30 mouse cellular contexts compared by ENCODE assay signal in genomic region chr11:67532728-67533127, GRCm38 (mm10).
DNase-seq lines count a peak whose midpoint lies in the region; ATAC-seq and TF ChIP-seq lines count a peak whose summit lies in the region.
"Had no signal": no experiment of that assay in that cellular context is flagged by ENCODE, and none has a peak within 500 bp of the region (broad histone marks: within the 10 kb centered on the region; RNA-seq: fewer than 3 reads in every experiment).

No protein-coding gene starts in this region.

- H3K79me2 ChIP-seq in heart, adult 2 months (replicated peaks; ENCODE audit: control insufficient read depth, insufficient read depth, low read length), result no peaks in the 10 kb centered on the region

- DNase-seq in heart, adult 2 months, result no peak
- DNase-seq in lung, adult 18-20 months, result peak; percentile 45 to 61
- DNase-seq in lung, adult 2 months, result no peak
- peak; percentile 87 for DNase-seq in NIH3T3 (ENCODE audit: low read depth)
- peak; percentile 52 for DNase-seq in lung, postnatal 36 days
- no peak for DNase-seq in layer of hippocampus, postnatal 10 days (ENCODE audit: low spot score in 2 of 2)
- DNase-seq: adrenal gland, adult 8-10 months; cerebellum, adult 2 months; cerebellum, postnatal 14 days; gastrocnemius, postnatal 10 days; heart, postnatal 10 days; kidney, adult 8-10 months; layer of hippocampus, adult 9-11 months; liver, embryonic 13.5 days; lung, embryonic 14.5 days; retina, postnatal 1 day; right cerebral cortex, postnatal 14 days; thymus, adult 18-20 months; thymus, postnatal 25 days had no signal

- no peak for TF ChIP-seq CTCF in heart, adult 2 months (IDR thresholded peaks at IDR 0.05)
- TF ChIP-seq CTCF in lung, adult 2 months (IDR thresholded peaks at IDR 0.05; ENCODE audit: insufficient read depth, low read length), result no peak

- no peak for ATAC-seq in heart, embryonic 11.5 days (replicated peaks; ENCODE audit: insufficient number of reproducible peaks, low FRiP score, low TSS enrichment)
- ATAC-seq: forebrain, embryonic 16.5 days; hindbrain, postnatal 0 days; midbrain, embryonic 15.5 days had no signal

- no peaks in the 10 kb centered on the region for H3K36me3 ChIP-seq in heart, embryonic 11.5 days (ENCODE audit: control insufficient read depth, insufficient read depth, low read length)
- no peaks in the 10 kb centered on the region for H3K36me3 ChIP-seq in heart, adult 2 months (ENCODE audit: control insufficient read depth, insufficient read depth, low read length)
- H3K36me3 ChIP-seq: hindbrain, embryonic 12.5 days; limb, embryonic 12.5 days; liver, embryonic 13.5 days; midbrain, embryonic 10.5 days; midbrain, embryonic 15.5 days; neural tube, embryonic 15.5 days had no signal

- H3K9me3 ChIP-seq in heart, embryonic 11.5 days (replicated peaks; ENCODE audit: control insufficient read depth, low read length), result no peaks in the 10 kb centered on the region
- H3K9me3 ChIP-seq: hindbrain, embryonic 12.5 days; liver, embryonic 13.5 days; midbrain, embryonic 10.5 days; midbrain, embryonic 15.5 days; neural tube, embryonic 15.5 days had no signal

- 0 out of 2 replicates have a peak overlapping the region, but pooled peaks have one; percentile 5 for H3K9ac ChIP-seq in heart, embryonic 11.5 days (ENCODE audit: low read depth, low read length)
- H3K9ac ChIP-seq in heart, adult 2 months (ENCODE audit: low read depth, low read length), result no peak overlapping the region
- H3K9ac ChIP-seq: hindbrain, embryonic 12.5 days; limb, embryonic 12.5 days; liver, embryonic 13.5 days; lung, embryonic 14.5 days; midbrain, embryonic 15.5 days; neural tube, embryonic 15.5 days had no signal

- H3K27me3 ChIP-seq in heart, embryonic 11.5 days (ENCODE audit: control insufficient read depth, insufficient read depth, low read length), result no peaks in the 10 kb centered on the region
- no peaks in the 10 kb centered on the region for H3K27me3 ChIP-seq in heart, adult 2 months (ENCODE audit: control insufficient read depth, insufficient read depth, low read length)
- H3K27me3 ChIP-seq: CH12.LX; hindbrain, embryonic 12.5 days; limb, embryonic 12.5 days; liver, embryonic 13.5 days; midbrain, embryonic 15.5 days; neural tube, embryonic 15.5 days had no signal

- no peak overlapping the region for H3K27ac ChIP-seq in heart, embryonic 11.5 days (ENCODE audit: low read depth, low read length)
- no peak overlapping the region for H3K27ac ChIP-seq in heart, adult 2 months
- H3K27ac ChIP-seq: hindbrain, embryonic 12.5 days; hindbrain, postnatal 0 days; kidney, postnatal 0 days; limb, embryonic 12.5 days; liver, embryonic 13.5 days; midbrain, embryonic 10.5 days; midbrain, embryonic 15.5 days; neural tube, embryonic 15.5 days had no signal

- WGBS in heart, embryonic 11.5 days (ENCODE audit: insufficient replicate concordance), result 49% methylated on average over 10 of the region's 10 CpGs
- WGBS in heart, adult 2 months, result 88% methylated on average over 10 of the region's 10 CpGs
- WGBS in lung, adult 2 months, result 59% methylated on average over 10 of the region's 10 CpGs

- TF ChIP-seq EP300 in heart, adult 2 months (IDR thresholded peaks at IDR 0.05; ENCODE audit: insufficient read depth, low read depth, low read length), result no peak

- TF ChIP-seq POLR2A in heart, adult 2 months (IDR thresholded peaks at IDR 0.05; ENCODE audit: insufficient read depth, low read depth, low read length), result no peak
- no peak for TF ChIP-seq POLR2A in lung, adult 2 months (IDR thresholded peaks at IDR 0.05; ENCODE audit: borderline replicate concordance, extremely low read depth, low read depth, low read length)

- H3K4me2 ChIP-seq in heart, embryonic 11.5 days, result no peak overlapping the region
- H3K4me2 ChIP-seq: hindbrain, embryonic 12.5 days; limb, embryonic 12.5 days; liver, embryonic 13.5 days; lung, embryonic 14.5 days; midbrain, embryonic 15.5 days; neural tube, embryonic 15.5 days had no signal

- no peak overlapping the region for H3K4me3 ChIP-seq in heart, embryonic 11.5 days (ENCODE audit: low read depth, low read length)
- H3K4me3 ChIP-seq in heart, adult 2 months, result no peak overlapping the region
- H3K4me3 ChIP-seq in lung, adult 2 months (replicated peaks; ENCODE audit: extremely low read depth, low read depth, low read length), result no peak overlapping the region
- H3K4me3 ChIP-seq: erythroblast, embryonic 14.5 days; hindbrain, embryonic 12.5 days; limb, embryonic 12.5 days; liver, embryonic 13.5 days; midbrain, embryonic 10.5 days; midbrain, embryonic 15.5 days; neural tube, embryonic 15.5 days had no signal

- intact Hi-C loops in heart, adult 2 months (cut with DNase I), result no loop called here

- peaks cover 10% of the 10 kb centered on the region for H3K4me1 ChIP-seq in heart, embryonic 11.5 days (ENCODE audit: control insufficient read depth, insufficient read depth, low read length)
- no peaks in the 10 kb centered on the region; the same call in 1 of the 2 replicates for H3K4me1 ChIP-seq in heart, adult 2 months (ENCODE audit: control insufficient read depth, insufficient read depth, low read length)
- no peaks in the 10 kb centered on the region for H3K4me1 ChIP-seq in lung, adult 2 months (ENCODE audit: control insufficient read depth, insufficient read depth, low read length)
- H3K4me1 ChIP-seq: hindbrain, embryonic 12.5 days; midbrain, embryonic 10.5 days; neural tube, embryonic 15.5 days had no signal

Comparison
In these comparisons a context has a peak if more than half of its experiments do, and no peak if none do; other contexts are left out.
1. DNase-seq: peak in lung, adult 18-20 months (2 of 2), NIH3T3 (single experiment) and lung, postnatal 36 days (single experiment); none in heart, adult 2 months (0 of 2), lung, adult 2 months (single experiment) and layer of hippocampus, postnatal 10 days (0 of 2).